Mouse (Mus musculus): ENCODE results near the gene Lgsn. TPM values are rescaled to one million over a fixed set of nuclear protein-coding genes. Genes with fewer than 3 reads are reported as not detected.

The Lgsn gene
- polyA plus RNA-seq, 1 experiment = not detected

GRCm38 (mm10) chr1:31195633-31196032 lies 19.4 kb downstream of the Lgsn start:
- Histone ChIP-seq H3K79me2 (ENCODE audit: control insufficient read depth, insufficient read depth) (no peaks in the 10 kb centered on the region), H3K79me3 (ENCODE audit: low read depth) (no peaks in the 10 kb centered on the region), H3K4me3 (ENCODE audit: insufficient read depth, poor library complexity, severe bottlenecking) (no peak overlapping the region), H3K36me3 (ENCODE audit: control insufficient read depth, insufficient read depth) (no peaks in the 10 kb centered on the region), H3ac (ENCODE audit: control insufficient read depth, insufficient read length, low read depth) (no peak overlapping the region), H3K27me3 (ENCODE audit: control insufficient read depth, insufficient read depth, insufficient read length) (no peaks in the 10 kb centered on the region)
- TF ChIP-seq FOSL1 (IDR thresholded peaks at IDR 0.05; ENCODE audit: insufficient read depth, low read length, poor library complexity, severe bottlenecking) (no peak), MYOG (IDR thresholded peaks at IDR 0.05; ENCODE audit: control insufficient read depth, extremely low read depth, insufficient read length) (no peak), CEBPB (IDR thresholded peaks at IDR 0.05; ENCODE audit: low read depth) (no peak), CTCF (IDR thresholded peaks at IDR 0.05; ENCODE audit: control insufficient read depth, insufficient read depth, insufficient read length) (no peak), MYOD1 (IDR thresholded peaks at IDR 0.05; ENCODE audit: control insufficient read depth, insufficient read length, low read depth) (no peak), MAX (IDR thresholded peaks at IDR 0.05) (no peak), USF1 (IDR thresholded peaks at IDR 0.05; ENCODE audit: low read depth) (no peak)

- H3K4me3 ChIP-seq (ENCODE audit: insufficient read depth, poor library complexity, severe bottlenecking) = no peak overlapping the region
- TF ChIP-seq MYOG (IDR thresholded peaks at IDR 0.05; ENCODE audit: control insufficient read depth, extremely low read depth, insufficient read length) = no peak
- no peak for TF ChIP-seq MAX (IDR thresholded peaks at IDR 0.05)
- no peak for TF ChIP-seq FOSL1 (IDR thresholded peaks at IDR 0.05; ENCODE audit: insufficient read depth, low read length, poor library complexity, severe bottlenecking)
- no peak for TF ChIP-seq CEBPB (IDR thresholded peaks at IDR 0.05; ENCODE audit: low read depth)
- TF ChIP-seq MYOD1 (IDR thresholded peaks at IDR 0.05; ENCODE audit: control insufficient read depth, insufficient read length, low read depth) = no peak
- TF ChIP-seq CTCF (IDR thresholded peaks at IDR 0.05; ENCODE audit: control insufficient read depth, insufficient read depth, insufficient read length) = no peak
Measured at GRCm38 (mm10) chr1:31196959-31197358, 20.8 kb downstream of the Lgsn start.

GRCm38 (mm10) chr1:31203771-31204170 lies 27.6 kb downstream of the Lgsn start:
- H3K4me3 ChIP-seq (ENCODE audit: insufficient read depth, poor library complexity, severe bottlenecking) = no peak overlapping the region
- H3K36me3 ChIP-seq (ENCODE audit: control insufficient read depth, insufficient read depth) = no peaks in the 10 kb centered on the region
- TF ChIP-seq MYOD1 (IDR thresholded peaks at IDR 0.05; ENCODE audit: control insufficient read depth, insufficient read length, low read depth) (no peak), CTCF (IDR thresholded peaks at IDR 0.05; ENCODE audit: control insufficient read depth, insufficient read depth, insufficient read length) (no peak), MAX (IDR thresholded peaks at IDR 0.05) (no peak), FOSL1 (IDR thresholded peaks at IDR 0.05; ENCODE audit: insufficient read depth, low read length, poor library complexity, severe bottlenecking) (no peak), MYOG (IDR thresholded peaks at IDR 0.05; ENCODE audit: control insufficient read depth, extremely low read depth, insufficient read length) (no peak), CEBPB (IDR thresholded peaks at IDR 0.05; ENCODE audit: low read depth) (no peak), USF1 (IDR thresholded peaks at IDR 0.05; ENCODE audit: low read depth) (no peak)
- H3ac ChIP-seq (ENCODE audit: control insufficient read depth, insufficient read length, low read depth) = no peak overlapping the region
- no peaks in the 10 kb centered on the region for H3K79me3 ChIP-seq (ENCODE audit: low read depth)
- no peaks in the 10 kb centered on the region for H3K79me2 ChIP-seq (ENCODE audit: control insufficient read depth, insufficient read depth)
- no peaks in the 10 kb centered on the region for H3K27me3 ChIP-seq (ENCODE audit: control insufficient read depth, insufficient read depth, insufficient read length)

More at GRCm38 (mm10) chr1:31196959-31197358, 20.8 kb downstream of the Lgsn start:
- no peaks in the 10 kb centered on the region for H3K79me3 ChIP-seq (ENCODE audit: low read depth)
- no peaks in the 10 kb centered on the region for H3K27me3 ChIP-seq (ENCODE audit: control insufficient read depth, insufficient read depth, insufficient read length)
- H3K79me2 ChIP-seq (ENCODE audit: control insufficient read depth, insufficient read depth) = no peaks in the 10 kb centered on the region
- no peak overlapping the region for H3ac ChIP-seq (ENCODE audit: control insufficient read depth, insufficient read length, low read depth)
- no peaks in the 10 kb centered on the region for H3K36me3 ChIP-seq (ENCODE audit: control insufficient read depth, insufficient read depth)

- TF ChIP-seq FOSL1 (IDR thresholded peaks at IDR 0.05; ENCODE audit: insufficient read depth, low read length, poor library complexity, severe bottlenecking) (no peak), CEBPB (IDR thresholded peaks at IDR 0.05; ENCODE audit: low read depth) (no peak), MAX (IDR thresholded peaks at IDR 0.05) (no peak), MYOD1 (IDR thresholded peaks at IDR 0.05; ENCODE audit: control insufficient read depth, insufficient read length, low read depth) (no peak), MYOG (IDR thresholded peaks at IDR 0.05; ENCODE audit: control insufficient read depth, extremely low read depth, insufficient read length) (no peak), CTCF (IDR thresholded peaks at IDR 0.05; ENCODE audit: control insufficient read depth, insufficient read depth, insufficient read length) (no peak), USF1 (IDR thresholded peaks at IDR 0.05; ENCODE audit: low read depth) (no peak)
- Histone ChIP-seq H3K36me3 (ENCODE audit: control insufficient read depth, insufficient read depth) (no peaks in the 10 kb centered on the region), H3K79me2 (ENCODE audit: control insufficient read depth, insufficient read depth) (no peaks in the 10 kb centered on the region), H3K4me3 (ENCODE audit: insufficient read depth, poor library complexity, severe bottlenecking) (no peak overlapping the region), H3ac (ENCODE audit: control insufficient read depth, insufficient read length, low read depth) (no peak overlapping the region), H3K79me3 (ENCODE audit: low read depth) (no peaks in the 10 kb centered on the region), H3K27me3 (ENCODE audit: control insufficient read depth, insufficient read depth, insufficient read length) (no peaks in the 10 kb centered on the region)
Measured at GRCm38 (mm10) chr1:31205346-31205745, 29.1 kb downstream of the Lgsn start.

GRCm38 (mm10) chr1:31205770-31206169 lies 29.6 kb downstream of the Lgsn start:
- Histone ChIP-seq H3K36me3 (ENCODE audit: control insufficient read depth, insufficient read depth) (no peaks in the 10 kb centered on the region), H3K4me3 (ENCODE audit: insufficient read depth, poor library complexity, severe bottlenecking) (no peak overlapping the region), H3K79me2 (ENCODE audit: control insufficient read depth, insufficient read depth) (no peaks in the 10 kb centered on the region), H3K79me3 (ENCODE audit: low read depth) (no peaks in the 10 kb centered on the region), H3K27me3 (ENCODE audit: control insufficient read depth, insufficient read depth, insufficient read length) (no peaks in the 10 kb centered on the region), H3ac (ENCODE audit: control insufficient read depth, insufficient read length, low read depth) (no peak overlapping the region)
- TF ChIP-seq MYOG (IDR thresholded peaks at IDR 0.05; ENCODE audit: control insufficient read depth, extremely low read depth, insufficient read length) (no peak), USF1 (IDR thresholded peaks at IDR 0.05; ENCODE audit: low read depth) (no peak), FOSL1 (IDR thresholded peaks at IDR 0.05; ENCODE audit: insufficient read depth, low read length, poor library complexity, severe bottlenecking) (no peak), MYOD1 (IDR thresholded peaks at IDR 0.05; ENCODE audit: control insufficient read depth, insufficient read length, low read depth) (no peak), MAX (IDR thresholded peaks at IDR 0.05) (no peak), CEBPB (IDR thresholded peaks at IDR 0.05; ENCODE audit: low read depth) (no peak)

GRCm38 (mm10) chr1:31210144-31210543 lies 33.9 kb downstream of the Lgsn start:
- TF ChIP-seq MAX (IDR thresholded peaks at IDR 0.05) (no peak), MYOD1 (IDR thresholded peaks at IDR 0.05; ENCODE audit: control insufficient read depth, insufficient read length, low read depth) (no peak), CTCF (IDR thresholded peaks at IDR 0.05; ENCODE audit: control insufficient read depth, insufficient read depth, insufficient read length) (peak; percentile 35)
- no peaks in the 10 kb centered on the region for H3K27me3 ChIP-seq (ENCODE audit: control insufficient read depth, insufficient read depth, insufficient read length)
- no peaks in the 10 kb centered on the region for H3K79me2 ChIP-seq (ENCODE audit: control insufficient read depth, insufficient read depth)
- H3K4me3 ChIP-seq (ENCODE audit: insufficient read depth, poor library complexity, severe bottlenecking) = no peak overlapping the region
- no peaks in the 10 kb centered on the region for H3K79me3 ChIP-seq (ENCODE audit: low read depth)
- no peak overlapping the region for H3ac ChIP-seq (ENCODE audit: control insufficient read depth, insufficient read length, low read depth)
- H3K36me3 ChIP-seq (ENCODE audit: control insufficient read depth, insufficient read depth) = no peaks in the 10 kb centered on the region

Measured in C2C12 (cell line).